Mouse (Mus musculus): ENCODE measurements at regions not wholly inside any gene's neighbourhood (a gene's known extent, or its start where the extent isn't known, plus 50 kb on each side); places are given as distances from the start of the nearest gene placed in this dataset.
A peak's percentile ranks its signal among the peaks of the same experiment; 100 is the strongest.

GRCm38 (mm10) chr3:41290535-41291307 lies 207.9 kb upstream of the Pgrmc2 start:
- DNase-seq: no peak

GRCm38 (mm10) chr3:41288735-41289134 lies 205.9 kb upstream of the Pgrmc2 start:
- DNase-seq: no peak

GRCm38 (mm10) chr3:41288066-41288465 lies 205.2 kb upstream of the Pgrmc2 start:
- DNase-seq: no peak

GRCm38 (mm10) chr3:41285336-41285735 lies 202.5 kb upstream of the Pgrmc2 start:
- peak in 1 of 2 experiments; percentile 12 for DNase-seq

GRCm38 (mm10) chr3:41284897-41285296 lies 202.1 kb upstream of the Pgrmc2 start:
- DNase-seq: peak; percentile 58 to 81

GRCm38 (mm10) chr3:41282431-41283037 lies 199.7 kb upstream of the Pgrmc2 start:
- peak in 1 of 2 experiments; percentile 25 for DNase-seq

GRCm38 (mm10) chr3:41276096-41276495 lies 193.2 kb upstream of the Pgrmc2 start:
- DNase-seq: no peak

GRCm38 (mm10) chr3:41268516-41268915 lies 185.7 kb upstream of the Pgrmc2 start:
- DNase-seq: no peak

GRCm38 (mm10) chr3:41266216-41266615 lies 183.4 kb upstream of the Pgrmc2 start:
- DNase-seq: no peak

GRCm38 (mm10) chr3:41265399-41265798 lies 182.6 kb upstream of the Pgrmc2 start:
- no peak for DNase-seq

- DNase-seq: no peak
These were observed 175.4 kb upstream of the Pgrmc2 start for GRCm38 (mm10) chr3:41258291-41258690.

GRCm38 (mm10) chr3:41244960-41245359 lies 162.1 kb upstream of the Pgrmc2 start:
- DNase-seq: no peak

GRCm38 (mm10) chr3:41241856-41242552 lies 159.2 kb upstream of the Pgrmc2 start:
- DNase-seq: no peak

- DNase-seq: no peak
These were observed 157.0 kb upstream of the Pgrmc2 start for GRCm38 (mm10) chr3:41239801-41240200.

- DNase-seq: no peak
These were observed 156.4 kb upstream of the Pgrmc2 start for GRCm38 (mm10) chr3:41239246-41239645.

GRCm38 (mm10) chr3:41238046-41238445 lies 155.2 kb upstream of the Pgrmc2 start:
- no peak for DNase-seq

- no peak for DNase-seq
These were observed 152.8 kb upstream of the Pgrmc2 start for GRCm38 (mm10) chr3:41235610-41236009.

- DNase-seq: peak; percentile 18 to 43
These were observed 152.1 kb upstream of the Pgrmc2 start for GRCm38 (mm10) chr3:41234994-41235393.

GRCm38 (mm10) chr3:41234191-41234590 lies 151.3 kb upstream of the Pgrmc2 start:
- DNase-seq: peak; percentile 7 to 44

- DNase-seq: no peak
These were observed 150.6 kb upstream of the Pgrmc2 start for GRCm38 (mm10) chr3:41233439-41233838.

GRCm38 (mm10) chr3:41230961-41231377 lies 148.1 kb upstream of the Pgrmc2 start:
- no peak for DNase-seq

GRCm38 (mm10) chr3:41229493-41229892 lies 146.6 kb upstream of the Pgrmc2 start:
- DNase-seq: no peak

GRCm38 (mm10) chr3:41228536-41228935 lies 145.7 kb upstream of the Pgrmc2 start:
- DNase-seq: peak; percentile 63 to 74

GRCm38 (mm10) chr3:41220746-41221145 lies 137.9 kb upstream of the Pgrmc2 start:
- no peak for DNase-seq
